Mouse (Mus musculus) lung, adult 2 months (tissue): ENCODE data around the gene 1700123O20Rik. TPM values are rescaled to one million over a fixed set of nuclear protein-coding genes. Genes with fewer than 3 reads are reported as not detected.

Experiments
- DNase-seq: peaks from one replicate; pipeline ENCODE4 v3.0.0; 2022
- H3K4me1 ChIP-seq: fragments of 200-500 bp; 2 replicates; pipeline ENCODE4 v1.6.1; 2011; ENCODE audit warnings: low read length; ENCODE audit not compliant: control insufficient read depth, insufficient read depth
- H3K4me3 ChIP-seq: fragments of 200-500 bp; replicated peaks from 2 replicates; pipeline ENCODE3; 2011; ENCODE audit warnings: low read depth, mild to moderate bottlenecking, control low read depth, low read length; ENCODE audit errors: extremely low read depth
- CTCF ChIP-seq: fragments of 200-500 bp; IDR thresholded peaks from 2 replicates; pipeline ENCODE4 v1.5.1; 2011; ENCODE audit warnings: mild to moderate bottlenecking, low read length, control low read depth; ENCODE audit not compliant: insufficient read depth
- POLR2A ChIP-seq: fragments of 200-500 bp; IDR thresholded peaks from 2 replicates; pipeline ENCODE4 v1.6.1; 2011; ENCODE audit warnings: low read depth, mild to moderate bottlenecking, control low read depth, low read length, borderline replicate concordance; ENCODE audit errors: extremely low read depth
- WGBS: fragments of 180-500 bp; shearing (Covaris S2); methylation state at CpG from one replicate; pipeline ENCODE4 v1.1.7; 2018; 5-methylcytosine and 5-hydroxymethylcytosine counted together
- polyA plus RNA-seq: library from polyadenylated mRNA; depleted of rRNA; stranded (reverse); fragments of >200 nt; gene quantifications from 2 replicates; pipeline ENCODE4 v1.2.3, GENCODE M21; 2012; rRNA removed

1700123O20Rik gene
- polyA plus RNA-seq: 49.8 and 50.5 TPM in 2 replicates

DNA sequence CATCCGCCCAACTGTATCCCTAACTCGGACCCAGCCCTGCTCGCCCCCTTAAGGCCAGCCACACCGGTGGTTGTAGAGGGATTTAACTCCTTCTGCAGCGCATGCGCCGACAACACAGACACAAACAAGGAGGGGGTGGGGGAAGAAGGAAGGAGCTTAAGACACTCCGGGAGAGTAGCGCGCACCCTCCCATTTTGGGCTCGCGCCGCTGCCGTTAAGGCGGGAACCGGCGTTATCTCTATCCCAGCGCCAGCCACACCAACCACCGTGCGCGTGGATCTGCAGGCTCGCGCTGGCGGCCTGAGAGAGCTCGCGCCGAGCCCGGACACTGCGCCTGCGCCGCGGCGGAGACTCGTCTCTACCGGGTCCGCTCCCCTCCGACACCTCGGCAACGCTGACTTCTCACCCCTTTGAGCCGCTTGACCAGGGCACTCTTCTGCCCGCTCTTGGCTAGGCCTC lies at the start of gene 1700123O20Rik:
1700123O20Rik (plus strand) TSS at position 154 of the 459 bp plus-strand sequence.
- TF ChIP-seq POLR2A (peak; percentile 57; the same call in 1 of the 2 replicates), CTCF (no peak; the same call in 1 of the 2 replicates)
- Histone ChIP-seq H3K4me1 (peaks cover 12% of the 10 kb centered on the region), H3K4me3 (peak within 1 kb of the TSS; percentile 98)
- under 1% methylated on average over 41 of the region's 41 CpGs for WGBS
- no peak for DNase-seq

DNA sequence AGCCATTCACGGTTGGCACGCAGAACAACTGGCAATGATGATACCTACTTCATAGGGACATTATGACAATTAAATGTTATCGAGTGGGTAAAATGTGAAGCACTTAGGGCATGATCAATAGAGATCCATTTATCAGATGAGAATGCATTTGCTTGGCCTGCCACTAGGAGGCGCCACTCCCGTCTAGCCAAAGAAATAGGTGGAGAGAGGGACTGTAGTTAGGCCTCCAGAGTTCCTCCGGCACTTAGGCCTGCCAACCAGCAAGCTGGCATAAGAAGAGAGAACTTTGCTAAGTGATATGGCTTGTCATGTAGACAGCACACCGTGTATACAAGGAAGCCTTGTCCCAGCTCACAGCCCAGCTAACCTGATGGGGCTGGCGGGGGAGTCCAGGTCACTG lies 49.1 kb upstream of the 1700123O20Rik start:
- H3K4me3 ChIP-seq: no peak overlapping the region
- whole genome bisulfite sequencing: 47% methylated on average over 8 of the region's 8 CpGs
- no peaks in the 10 kb centered on the region for H3K4me1 ChIP-seq
- peak; percentile 93 for TF ChIP-seq CTCF
- no peak for TF ChIP-seq POLR2A
- DNase-seq: peak; percentile 56

DNA sequence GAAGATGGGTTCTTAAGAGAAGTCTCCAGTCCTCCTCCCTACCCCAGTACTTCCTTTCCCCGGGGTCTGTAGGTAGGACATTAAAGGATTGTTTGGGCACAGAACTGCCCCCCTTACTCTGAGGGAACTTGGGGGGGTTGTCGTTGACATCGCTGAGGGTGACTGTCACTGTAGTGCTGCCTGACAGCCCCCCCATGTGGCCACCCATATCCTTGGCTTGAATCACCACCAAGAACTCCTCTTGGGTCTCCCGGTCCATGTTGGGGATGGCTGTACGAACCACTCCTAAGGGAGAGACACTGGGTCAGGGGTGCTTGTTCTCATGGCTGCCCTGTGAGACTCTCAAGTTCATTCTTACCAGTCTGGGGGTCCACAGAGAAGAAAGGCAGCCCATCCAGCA lies 47.8 kb upstream of the 1700123O20Rik start:
- H3K4me3 ChIP-seq: no peak overlapping the region
- TF ChIP-seq CTCF (no peak), POLR2A (no peak)
- H3K4me1 ChIP-seq: no peaks in the 10 kb centered on the region
- no peak for DNase-seq
- 57% methylated on average over 5 of the region's 5 CpGs for WGBS

DNA sequence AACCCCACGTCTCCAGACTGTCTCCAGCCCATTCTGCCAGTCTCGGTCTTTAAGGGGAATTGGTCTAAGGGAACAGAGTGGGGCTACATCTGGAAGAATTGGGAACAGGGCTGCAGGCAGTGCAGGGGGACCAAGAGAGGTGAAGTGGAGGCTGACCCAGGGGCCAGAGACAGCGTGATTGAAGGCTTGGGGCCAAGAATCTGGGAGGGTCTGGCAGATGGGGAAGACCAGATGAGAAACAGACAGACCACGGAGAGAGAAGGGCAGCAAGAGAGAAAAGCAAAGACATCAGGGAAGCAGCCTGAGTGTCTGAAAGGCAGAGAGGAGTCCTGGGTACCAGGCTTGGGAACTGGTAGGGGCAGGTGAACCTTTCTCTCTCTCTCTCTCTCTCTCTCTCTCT lies 45.9 kb upstream of the 1700123O20Rik start:
- Histone ChIP-seq H3K4me1 (no peaks in the 10 kb centered on the region), H3K4me3 (no peak overlapping the region)
- 58% methylated on average over 4 of the region's 4 CpGs for WGBS
- no peak for DNase-seq
- no peak for TF ChIP-seq POLR2A
- no peak for TF ChIP-seq CTCF

DNA sequence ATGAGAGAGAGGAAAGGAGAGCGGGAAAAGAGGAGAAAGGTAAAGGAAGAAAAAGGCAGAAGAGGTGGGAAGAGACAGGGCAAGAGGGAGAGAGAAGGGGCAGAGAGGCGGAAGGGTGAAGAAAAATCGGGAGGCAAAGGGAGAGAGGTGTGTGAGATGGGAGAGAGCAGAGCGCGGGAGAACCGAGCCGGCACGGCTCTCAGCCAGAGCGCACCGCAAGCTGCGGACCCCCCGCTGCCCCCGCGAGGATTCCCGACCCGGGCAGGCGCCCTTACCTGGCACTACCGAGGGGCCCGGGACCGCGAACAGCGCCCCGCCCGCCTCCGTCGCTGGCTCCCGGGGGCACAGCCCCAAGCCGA lies 45.1 kb upstream of the 1700123O20Rik start, which contains the start of gene Gm17606:
Gm17606 (plus strand) TSS at position 7 of the 359 bp plus-strand sequence.
- Histone ChIP-seq H3K4me1 (no peaks in the 10 kb centered on the region), H3K4me3 (peak within 1 kb of the TSS; percentile 66)
- TF ChIP-seq POLR2A: no peak
- TF ChIP-seq CTCF: no peak
- WGBS: 2% methylated on average over 28 of the region's 28 CpGs
- DNase-seq: no peak

DNA sequence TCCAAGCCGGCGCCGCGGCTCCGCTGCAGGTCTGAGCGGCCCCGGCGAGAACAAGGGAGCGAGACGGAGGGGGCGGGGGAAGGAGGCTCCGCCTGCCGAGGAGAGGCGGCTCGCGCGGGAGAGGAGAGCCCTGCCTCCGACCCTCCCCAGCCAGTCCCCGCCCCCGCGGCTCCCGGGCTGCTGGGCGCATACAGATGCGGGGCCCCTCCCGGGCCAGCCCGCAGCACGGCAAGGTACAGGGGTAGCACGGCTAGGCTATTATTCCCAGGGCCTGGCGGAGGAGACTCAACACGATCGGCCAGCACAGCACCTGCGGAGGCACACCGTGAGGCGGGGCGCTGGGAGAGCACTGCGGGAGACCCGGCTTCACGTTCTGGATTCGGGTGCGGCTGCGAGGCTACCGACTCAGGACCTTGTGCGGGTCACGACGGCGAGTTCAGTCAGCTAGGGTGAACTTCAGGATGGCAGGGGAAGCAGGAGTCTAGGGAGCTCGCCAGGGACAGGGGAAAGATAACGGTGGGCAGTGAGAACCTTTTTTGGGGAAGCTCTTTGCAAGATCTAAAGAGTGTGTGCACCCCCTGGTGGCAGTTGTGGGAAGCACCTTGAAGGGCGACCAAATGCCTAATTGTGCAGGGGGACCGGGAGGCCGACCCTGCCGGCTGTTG lies 44.6 kb upstream of the 1700123O20Rik start, which contains the start of gene Cdh24:
Cdh24 (minus strand) TSS at position 60 of the 665 bp plus-strand sequence.
- Histone ChIP-seq H3K4me1 (no peaks in the 10 kb centered on the region), H3K4me3 (peak within 1 kb of the TSS; percentile 66)
- DNase-seq: peak; percentile 87
- WGBS: 1% methylated on average over 52 of the region's 52 CpGs
- TF ChIP-seq CTCF (peak; percentile 77), POLR2A (peak; percentile 23; the same call in 1 of the 2 replicates)

DNA sequence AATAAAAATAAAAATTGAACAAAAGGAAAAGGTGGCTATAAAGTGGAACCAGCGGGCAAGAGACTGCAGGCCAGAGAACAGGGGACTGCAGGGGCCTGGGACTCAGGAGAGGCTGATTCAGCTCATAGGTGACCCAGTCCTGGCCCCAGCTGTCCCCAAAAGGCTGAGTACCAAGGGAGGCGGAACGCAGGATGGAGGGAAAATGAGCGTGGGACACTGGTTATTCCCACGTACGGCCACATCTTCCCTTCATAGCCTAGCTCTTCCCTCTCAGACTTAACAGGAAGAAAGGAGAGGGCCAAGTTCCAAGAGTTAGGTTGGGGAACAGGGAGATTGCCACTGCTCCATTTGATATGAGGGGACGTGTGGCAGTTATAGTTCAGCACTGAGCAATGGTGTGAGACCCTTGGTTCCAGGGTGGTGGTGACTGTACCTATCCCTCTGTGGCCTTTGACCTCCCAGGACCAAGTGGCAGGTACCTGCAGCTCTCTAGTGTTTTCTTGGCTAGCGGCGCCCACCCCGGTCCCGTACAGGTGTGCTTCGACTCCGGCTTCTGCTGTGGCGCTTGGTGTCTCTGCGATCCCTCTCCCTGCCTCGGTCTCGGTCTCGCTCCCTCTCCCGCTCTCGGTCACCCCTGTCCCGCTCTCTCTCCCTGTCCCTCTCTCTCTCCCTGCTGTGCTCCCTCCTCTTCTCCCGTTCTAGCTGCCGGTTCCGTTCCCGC lies 43.6 kb upstream of the 1700123O20Rik start:
- no peak for TF ChIP-seq CTCF
- TF ChIP-seq POLR2A: no peak
- DNase-seq: no peak
- WGBS: 86% methylated on average over 25 of the region's 25 CpGs
- no peaks in the 10 kb centered on the region for H3K4me1 ChIP-seq
- no peak overlapping the region for H3K4me3 ChIP-seq

DNA sequence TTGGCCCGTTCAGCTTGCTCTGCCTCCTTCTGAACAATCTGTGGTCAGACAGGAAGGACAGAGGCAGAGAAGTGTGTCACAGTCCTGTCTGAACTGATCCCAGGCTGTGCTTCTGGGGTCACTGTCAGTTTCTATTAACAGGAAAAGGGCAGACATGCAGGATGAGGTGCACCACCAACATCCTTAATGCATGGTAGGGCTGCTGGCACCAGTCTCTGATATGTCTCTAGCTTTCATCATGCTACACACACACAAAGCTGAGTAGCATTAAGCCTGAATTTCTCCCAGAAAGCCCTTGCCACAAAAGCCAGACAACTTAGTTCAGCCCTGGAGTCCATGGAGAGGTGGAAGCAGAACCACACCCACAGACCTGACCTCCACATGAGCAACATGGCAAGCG lies 43.0 kb upstream of the 1700123O20Rik start:
- no peak for DNase-seq
- no peak for TF ChIP-seq POLR2A
- TF ChIP-seq CTCF: no peak
- 81% methylated on average over 2 of the region's 2 CpGs for WGBS

DNA sequence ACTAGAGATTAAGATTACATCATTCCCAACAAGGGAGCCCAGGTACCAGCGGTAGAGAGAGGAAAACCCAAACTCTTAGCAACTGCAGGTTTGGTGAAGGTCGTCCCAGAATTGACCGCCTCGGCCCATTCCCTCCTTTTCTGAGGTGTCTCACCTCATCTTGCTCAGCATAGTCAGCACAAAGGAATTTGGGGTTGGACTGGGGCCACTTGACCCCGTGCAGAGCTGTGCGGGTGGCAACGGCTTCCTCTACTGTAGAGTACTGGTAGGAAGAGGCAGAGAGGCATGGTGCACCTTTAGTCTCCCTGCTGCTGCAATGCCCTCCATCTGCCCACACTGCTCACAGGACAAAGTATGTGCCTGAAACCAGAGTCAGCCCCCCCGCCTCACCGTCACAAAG lies 41.7 kb upstream of the 1700123O20Rik start:
- TF ChIP-seq POLR2A (no peak), CTCF (no peak)
- 70% methylated on average over 9 of the region's 9 CpGs for WGBS
- H3K4me1 ChIP-seq: no peaks in the 10 kb centered on the region
- no peak for DNase-seq
- H3K4me3 ChIP-seq: no peak overlapping the region

More for the DNA sequence above, 43.0 kb upstream of the 1700123O20Rik start:
- no peak overlapping the region for H3K4me3 ChIP-seq
- no peaks in the 10 kb centered on the region for H3K4me1 ChIP-seq
